Mouse (Mus musculus): Measurements from ENCODE around the gene Mx1. TPM values are rescaled to one million over a fixed set of nuclear protein-coding genes. Genes with fewer than 3 reads are reported as not detected.

Mx1 gene
- 5.1 TPM for polyA plus RNA-seq (2017; shearing (Covaris generic))

DNA sequence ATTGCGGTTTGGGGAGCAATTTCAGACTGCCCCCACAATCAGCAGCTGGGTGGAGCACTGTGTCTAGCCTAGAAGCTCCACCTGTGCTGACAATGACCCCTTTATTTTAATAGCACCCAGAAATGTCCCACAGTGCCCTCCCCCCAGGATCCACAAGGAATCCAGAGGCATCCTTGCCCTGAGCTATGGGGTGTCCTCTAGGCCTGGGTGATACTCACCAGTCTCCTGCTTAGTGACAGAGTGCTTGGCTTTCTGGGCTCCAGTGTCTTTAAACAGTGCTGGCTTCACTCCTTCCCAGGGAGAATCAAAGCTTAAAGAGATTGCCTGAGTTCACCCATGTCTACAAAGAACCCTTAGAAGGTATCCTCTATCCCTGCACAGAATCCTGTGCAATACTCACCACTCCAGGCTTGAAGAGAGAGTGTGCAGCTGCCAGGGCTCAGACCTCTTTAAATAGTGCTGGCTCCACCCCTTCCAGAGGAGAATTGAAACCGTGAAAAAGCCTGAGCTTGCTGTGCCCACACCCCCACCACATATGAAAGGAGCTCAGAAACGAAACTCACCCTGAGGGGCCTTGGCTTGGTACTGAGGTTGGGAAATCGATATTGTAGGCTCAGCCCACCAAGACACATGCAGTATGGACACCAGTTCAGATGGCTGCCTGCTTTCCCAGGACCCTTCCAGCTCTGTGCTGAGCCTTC lies at the start of gene Mx1:
TSS of gene Mx1 (minus strand) at position 427 of the 701 bp plus-strand sequence.

Other genes with a start within 250 kb of the Mx1 start
- 2.6 TPM for gene Bace2, start 106.2 kb downstream of the Mx1 start, polyA plus RNA-seq (2017; shearing (Covaris generic))
- gene Fam3b, start 51.9 kb upstream of the Mx1 start, polyA plus RNA-seq (2017; shearing (Covaris generic)): 1.9 TPM
- not detected for gene Tmprss2, start 148.3 kb upstream of the Mx1 start, polyA plus RNA-seq (2017; shearing (Covaris generic))

Data from effector memory CD4-positive, alpha-beta T cell, adult 7 months (primary cell).